Mouse (Mus musculus) thymus, adult 2 months (tissue): ENCODE measurements around the gene Usp5.
"Not testable (repeated sequence)": the region's sequence is repeated elsewhere in the genome, so short reads cannot be mapped to it uniquely, and the experiment has no call there.

Experiments used
- CTCF ChIP-seq: fragments of 200-500 bp; IDR thresholded peaks from 2 replicates; pipeline ENCODE4 v1.5.1; 2012; ENCODE audit warnings: mild to moderate bottlenecking, control low read depth, low read length, moderate library complexity, borderline replicate concordance; ENCODE audit not compliant: control insufficient read depth, poor library complexity, insufficient read depth; ENCODE audit errors: extremely low read depth
- POLR2A ChIP-seq: fragments of 200-500 bp; IDR thresholded peaks from 2 replicates; pipeline ENCODE4 v1.6.1; 2012; ENCODE audit warnings: mild to moderate bottlenecking, low read length, control low read depth, moderate library complexity; ENCODE audit not compliant: control insufficient read depth, poor library complexity, insufficient read depth; ENCODE audit errors: extremely low read depth

- not testable (repeated sequence) for TF ChIP-seq CTCF, POLR2A
Measured at GRCm38 (mm10) chr6:124803691-124804090, 25.6 kb downstream of the Usp5 start.
